Mouse (Mus musculus): ENCODE results near the gene Ercc1.

Ercc1 gene

GRCm38 (mm10) chr7:19365376-19365775 lies 20.8 kb downstream of the Ercc1 start:
- DNase-seq (ENCODE audit: low read depth in 2 of 2, low spot score in 2 of 2): no peak

- DNase-seq (ENCODE audit: low read depth in 2 of 2, low spot score in 2 of 2): no peak
Measured at GRCm38 (mm10) chr7:19368380-19368779, 23.8 kb downstream of the Ercc1 start.

GRCm38 (mm10) chr7:19369823-19370425 lies 25.3 kb downstream of the Ercc1 start:
- peak; percentile 61 to 72 for DNase-seq (ENCODE audit: low read depth in 2 of 2, low spot score in 2 of 2)

GRCm38 (mm10) chr7:19373367-19373766 lies 28.8 kb downstream of the Ercc1 start:
- DNase-seq (ENCODE audit: low read depth in 2 of 2, low spot score in 2 of 2): no peak

- no peak for DNase-seq (ENCODE audit: low read depth in 2 of 2, low spot score in 2 of 2)
Measured at GRCm38 (mm10) chr7:19375368-19375767, 30.8 kb downstream of the Ercc1 start.

- no peak for DNase-seq (ENCODE audit: low read depth in 2 of 2, low spot score in 2 of 2)
Measured at GRCm38 (mm10) chr7:19376019-19376418, 31.4 kb downstream of the Ercc1 start.

GRCm38 (mm10) chr7:19378049-19378448 lies 33.5 kb downstream of the Ercc1 start:
- no peak for DNase-seq (ENCODE audit: low read depth in 2 of 2, low spot score in 2 of 2)

GRCm38 (mm10) chr7:19381377-19382165 lies 37.0 kb downstream of the Ercc1 start, which contains the start of gene Ercc2:
Gene Ercc2, plus strand, starts transcription at chr7:19382010.
- peak; percentile 97 to 98 for DNase-seq (ENCODE audit: low read depth in 2 of 2, low spot score in 2 of 2)

GRCm38 (mm10) chr7:19382166-19382541 lies 37.6 kb downstream of the Ercc1 start:
- peak in 1 of 2 experiments; percentile 20 for DNase-seq (ENCODE audit: low read depth in 2 of 2, low spot score in 2 of 2)

- no peak for DNase-seq (ENCODE audit: low read depth in 2 of 2, low spot score in 2 of 2)
Measured at GRCm38 (mm10) chr7:19383708-19384107, 39.1 kb downstream of the Ercc1 start.

GRCm38 (mm10) chr7:19388699-19389413 lies 44.3 kb downstream of the Ercc1 start:
- DNase-seq (ENCODE audit: low read depth in 2 of 2, low spot score in 2 of 2): no peak

GRCm38 (mm10) chr7:19394484-19394883 lies 49.9 kb downstream of the Ercc1 start:
- no peak for DNase-seq (ENCODE audit: low read depth in 2 of 2, low spot score in 2 of 2)

- DNase-seq (ENCODE audit: low read depth in 2 of 2, low spot score in 2 of 2): peak; percentile 16 to 45
Measured at GRCm38 (mm10) chr7:19399496-19400280, 55.1 kb downstream of the Ercc1 start.

GRCm38 (mm10) chr7:19400946-19401345 lies 56.4 kb downstream of the Ercc1 start:
- no peak for DNase-seq (ENCODE audit: low read depth in 2 of 2, low spot score in 2 of 2)

- no peak for DNase-seq (ENCODE audit: low read depth in 2 of 2, low spot score in 2 of 2)
Measured at GRCm38 (mm10) chr7:19402535-19403112, 58.0 kb downstream of the Ercc1 start.

GRCm38 (mm10) chr7:19403731-19404296 lies 59.2 kb downstream of the Ercc1 start, which contains the start of gene Klc3:
Gene Klc3, minus strand, starts transcription at chr7:19404104.
- DNase-seq (ENCODE audit: low read depth in 2 of 2, low spot score in 2 of 2): peak; percentile 57 to 66

GRCm38 (mm10) chr7:19404476-19404875 lies 59.9 kb downstream of the Ercc1 start, which contains the start of gene Ckm:
Gene Ckm, plus strand, starts transcription at chr7:19404776.
- DNase-seq (ENCODE audit: low read depth in 2 of 2, low spot score in 2 of 2): no peak

- peak; percentile 83 to 90 for DNase-seq (ENCODE audit: low read depth in 2 of 2, low spot score in 2 of 2)
Measured at GRCm38 (mm10) chr7:19405417-19405816, 60.8 kb downstream of the Ercc1 start.
